Mouse (Mus musculus): ENCODE measurements at regions not wholly inside any gene's neighbourhood (a gene's known extent, or its start where the extent isn't known, plus 50 kb on each side); places are given as distances from the start of the nearest gene placed in this dataset.

- no peaks in the 10 kb centered on the region for H3K27me3 ChIP-seq (ENCODE audit: control insufficient read depth, insufficient read depth, low read length)
- no peak overlapping the region for H3K27ac ChIP-seq (ENCODE audit: insufficient read depth, low read length)
- 2% methylated on average over 1 of the region's 1 CpGs for whole genome bisulfite sequencing
- DNase-seq: peak in 1 of 2 experiments; percentile 7
- H3K4me3 ChIP-seq (replicated peaks; ENCODE audit: insufficient read depth, low read depth, low read length): no peak overlapping the region
- H3K4me1 ChIP-seq (ENCODE audit: control insufficient read depth, insufficient read depth, low read length): no peaks in the 10 kb centered on the region
- TF ChIP-seq CTCF (IDR thresholded peaks at IDR 0.05; ENCODE audit: borderline replicate concordance, insufficient read depth, low read depth, low read length): no peak
- no peak for TF ChIP-seq POLR2A (IDR thresholded peaks at IDR 0.05; ENCODE audit: borderline replicate concordance, insufficient read depth, low read length)
These were observed 194.8 kb upstream of the Mbnl1 start for GRCm38 (mm10) chr3:60277791-60278190.

- Histone ChIP-seq H3K4me3 (replicated peaks; ENCODE audit: insufficient read depth, low read depth, low read length) (no peak overlapping the region), H3K27me3 (ENCODE audit: control insufficient read depth, insufficient read depth, low read length) (no peaks in the 10 kb centered on the region), H3K27ac (ENCODE audit: insufficient read depth, low read length) (no peak overlapping the region), H3K4me1 (ENCODE audit: control insufficient read depth, insufficient read depth, low read length) (no peaks in the 10 kb centered on the region)
- TF ChIP-seq CTCF (IDR thresholded peaks at IDR 0.05; ENCODE audit: borderline replicate concordance, insufficient read depth, low read depth, low read length) (no peak), POLR2A (IDR thresholded peaks at IDR 0.05; ENCODE audit: borderline replicate concordance, insufficient read depth, low read length) (no peak)
- DNase-seq: no peak
These were observed 191.4 kb upstream of the Mbnl1 start for GRCm38 (mm10) chr3:60281229-60281628.

GRCm38 (mm10) chr3:60281959-60282495, 190.6 kb upstream of the Mbnl1 start:
- H3K27ac ChIP-seq (ENCODE audit: insufficient read depth, low read length): no peak overlapping the region

GRCm38 (mm10) chr3:60292142-60292541, 180.5 kb upstream of the Mbnl1 start:
- TF ChIP-seq POLR2A (IDR thresholded peaks at IDR 0.05; ENCODE audit: borderline replicate concordance, insufficient read depth, low read length) (no peak), CTCF (IDR thresholded peaks at IDR 0.05; ENCODE audit: borderline replicate concordance, insufficient read depth, low read depth, low read length) (no peak)
- H3K27ac ChIP-seq (ENCODE audit: insufficient read depth, low read length): no peak overlapping the region
- no peaks in the 10 kb centered on the region for H3K27me3 ChIP-seq (ENCODE audit: control insufficient read depth, insufficient read depth, low read length)
- WGBS: 29% methylated on average over 2 of the region's 2 CpGs
- H3K4me3 ChIP-seq (replicated peaks; ENCODE audit: insufficient read depth, low read depth, low read length): no peak overlapping the region
- H3K4me1 ChIP-seq (ENCODE audit: control insufficient read depth, insufficient read depth, low read length): no peaks in the 10 kb centered on the region
- DNase-seq: peak in 1 of 2 experiments; percentile 3

More at GRCm38 (mm10) chr3:60281959-60282495, 190.6 kb upstream of the Mbnl1 start:
- no peak for DNase-seq
- 68% methylated on average over 3 of the region's 3 CpGs for WGBS
- Histone ChIP-seq H3K4me3 (replicated peaks; ENCODE audit: insufficient read depth, low read depth, low read length) (no peak overlapping the region), H3K4me1 (ENCODE audit: control insufficient read depth, insufficient read depth, low read length) (no peaks in the 10 kb centered on the region), H3K27me3 (ENCODE audit: control insufficient read depth, insufficient read depth, low read length) (no peaks in the 10 kb centered on the region)
- TF ChIP-seq CTCF (IDR thresholded peaks at IDR 0.05; ENCODE audit: borderline replicate concordance, insufficient read depth, low read depth, low read length) (no peak), POLR2A (IDR thresholded peaks at IDR 0.05; ENCODE audit: borderline replicate concordance, insufficient read depth, low read length) (no peak)

- Histone ChIP-seq H3K4me1 (ENCODE audit: control insufficient read depth, insufficient read depth, low read length) (no peaks in the 10 kb centered on the region), H3K4me3 (replicated peaks; ENCODE audit: insufficient read depth, low read depth, low read length) (no peak overlapping the region), H3K27ac (ENCODE audit: insufficient read depth, low read length) (no peak overlapping the region), H3K27me3 (ENCODE audit: control insufficient read depth, insufficient read depth, low read length) (no peaks in the 10 kb centered on the region)
- no peak for DNase-seq
- no peak for TF ChIP-seq CTCF (IDR thresholded peaks at IDR 0.05; ENCODE audit: borderline replicate concordance, insufficient read depth, low read depth, low read length)
- TF ChIP-seq POLR2A (IDR thresholded peaks at IDR 0.05; ENCODE audit: borderline replicate concordance, insufficient read depth, low read length): no peak
- WGBS: 91% methylated on average over 2 of the region's 2 CpGs
These were observed 179.7 kb upstream of the Mbnl1 start for GRCm38 (mm10) chr3:60292940-60293339.

- Histone ChIP-seq H3K4me3 (replicated peaks; ENCODE audit: insufficient read depth, low read depth, low read length) (no peak overlapping the region), H3K4me1 (ENCODE audit: control insufficient read depth, insufficient read depth, low read length) (no peaks in the 10 kb centered on the region), H3K27ac (ENCODE audit: insufficient read depth, low read length) (no peak overlapping the region), H3K27me3 (ENCODE audit: control insufficient read depth, insufficient read depth, low read length) (no peaks in the 10 kb centered on the region)
- TF ChIP-seq POLR2A (IDR thresholded peaks at IDR 0.05; ENCODE audit: borderline replicate concordance, insufficient read depth, low read length) (no peak), CTCF (IDR thresholded peaks at IDR 0.05; ENCODE audit: borderline replicate concordance, insufficient read depth, low read depth, low read length) (no peak)
- WGBS: 71% methylated on average over 3 of the region's 3 CpGs
- no peak for DNase-seq
These were observed 167.2 kb upstream of the Mbnl1 start for GRCm38 (mm10) chr3:60305399-60305798.

GRCm38 (mm10) chr3:60310402-60310801, 162.2 kb upstream of the Mbnl1 start:
- H3K4me3 ChIP-seq (replicated peaks; ENCODE audit: insufficient read depth, low read depth, low read length): no peak overlapping the region
- no peak for TF ChIP-seq POLR2A (IDR thresholded peaks at IDR 0.05; ENCODE audit: borderline replicate concordance, insufficient read depth, low read length)
- no peak for TF ChIP-seq CTCF (IDR thresholded peaks at IDR 0.05; ENCODE audit: borderline replicate concordance, insufficient read depth, low read depth, low read length)
- WGBS: 84% methylated on average over 3 of the region's 3 CpGs
- H3K4me1 ChIP-seq (ENCODE audit: control insufficient read depth, insufficient read depth, low read length): no peaks in the 10 kb centered on the region
- H3K27ac ChIP-seq (ENCODE audit: insufficient read depth, low read length): no peak overlapping the region
- no peaks in the 10 kb centered on the region for H3K27me3 ChIP-seq (ENCODE audit: control insufficient read depth, insufficient read depth, low read length)
- DNase-seq: no peak

GRCm38 (mm10) chr3:60311178-60311577, 161.5 kb upstream of the Mbnl1 start:
- TF ChIP-seq POLR2A (IDR thresholded peaks at IDR 0.05; ENCODE audit: borderline replicate concordance, insufficient read depth, low read length) (no peak), CTCF (IDR thresholded peaks at IDR 0.05; ENCODE audit: borderline replicate concordance, insufficient read depth, low read depth, low read length) (no peak)
- 71% methylated on average over 3 of the region's 3 CpGs for WGBS
- no peak for DNase-seq
- Histone ChIP-seq H3K4me1 (ENCODE audit: control insufficient read depth, insufficient read depth, low read length) (no peaks in the 10 kb centered on the region), H3K27me3 (ENCODE audit: control insufficient read depth, insufficient read depth, low read length) (no peaks in the 10 kb centered on the region), H3K4me3 (replicated peaks; ENCODE audit: insufficient read depth, low read depth, low read length) (no peak overlapping the region), H3K27ac (ENCODE audit: insufficient read depth, low read length) (no peak overlapping the region)
